Mouse (Mus musculus) right cerebral cortex, adult 2 months (tissue): ENCODE results near the gene Rnf144a.

Experiments
- DNase-seq, 2 experiments: peaks; one replicate each; pipeline ENCODE4 v3.0.0; 2021 to 2022; ENCODE audit warnings: low spot score in 2 of 2

Gene Rnf144a

GRCm38 (mm10) chr12:26373721-26374120 lies 41.3 kb downstream of the Rnf144a start:
- no peak for DNase-seq

GRCm38 (mm10) chr12:26370004-26370403 lies 45.0 kb downstream of the Rnf144a start:
- peak in 1 of 2 experiments; percentile 52 for DNase-seq

GRCm38 (mm10) chr12:26367361-26367760 lies 47.7 kb downstream of the Rnf144a start:
- DNase-seq = no peak

- no peak for DNase-seq
These were observed 48.7 kb downstream of the Rnf144a start for GRCm38 (mm10) chr12:26366372-26366771.

GRCm38 (mm10) chr12:26365531-26366315 lies 49.3 kb downstream of the Rnf144a start:
- DNase-seq = no peak

GRCm38 (mm10) chr12:26364822-26365221 lies 50.2 kb downstream of the Rnf144a start:
- no peak for DNase-seq

GRCm38 (mm10) chr12:26360946-26361523 lies 54.0 kb downstream of the Rnf144a start:
- no peak for DNase-seq

- DNase-seq = no peak
These were observed 55.2 kb downstream of the Rnf144a start for GRCm38 (mm10) chr12:26359817-26360216.

GRCm38 (mm10) chr12:26359241-26359640 lies 55.8 kb downstream of the Rnf144a start:
- no peak for DNase-seq

GRCm38 (mm10) chr12:26357246-26357645 lies 57.8 kb downstream of the Rnf144a start:
- no peak for DNase-seq

- DNase-seq = no peak
These were observed 58.9 kb downstream of the Rnf144a start for GRCm38 (mm10) chr12:26356191-26356590.

GRCm38 (mm10) chr12:26351321-26351720 lies 63.7 kb downstream of the Rnf144a start:
- DNase-seq = no peak

- DNase-seq = no peak
These were observed 70.6 kb downstream of the Rnf144a start for GRCm38 (mm10) chr12:26344408-26344807.

- DNase-seq = no peak
These were observed 71.9 kb downstream of the Rnf144a start for GRCm38 (mm10) chr12:26343131-26343530.

GRCm38 (mm10) chr12:26342663-26343062 lies 72.4 kb downstream of the Rnf144a start:
- DNase-seq = no peak

- DNase-seq = no peak
These were observed 73.0 kb downstream of the Rnf144a start for GRCm38 (mm10) chr12:26342086-26342485.

GRCm38 (mm10) chr12:26340621-26341020 lies 74.4 kb downstream of the Rnf144a start:
- DNase-seq = no peak

GRCm38 (mm10) chr12:26339886-26340285 lies 75.2 kb downstream of the Rnf144a start:
- DNase-seq = no peak

GRCm38 (mm10) chr12:26339181-26339580 lies 75.9 kb downstream of the Rnf144a start:
- no peak for DNase-seq

GRCm38 (mm10) chr12:26333678-26334077 lies 81.4 kb downstream of the Rnf144a start:
- no peak for DNase-seq

- peak; percentile 36 to 49 for DNase-seq
These were observed 84.0 kb downstream of the Rnf144a start for GRCm38 (mm10) chr12:26331048-26331447.

GRCm38 (mm10) chr12:26329756-26330155 lies 85.3 kb downstream of the Rnf144a start:
- DNase-seq = no peak

- no peak for DNase-seq
These were observed 85.9 kb downstream of the Rnf144a start for GRCm38 (mm10) chr12:26329031-26329675.
